Mouse (Mus musculus) kidney, adult 2 months (tissue): ENCODE measurements around the gene Hnrnpll. TPM values are rescaled to one million over a fixed set of nuclear protein-coding genes. Genes with fewer than 3 reads are reported as not detected.
A peak's percentile ranks its signal among the peaks of the same experiment; 100 is the strongest.

Experiments used
- DNase-seq: peaks from one replicate; pipeline ENCODE4 v3.0.0; 2021
- H3K27ac ChIP-seq: fragments of 200-500 bp; 2 replicates; pipeline ENCODE4 v1.5.1; 2012; ENCODE audit warnings: low read depth, low read length, control low read depth, inconsistent platforms; ENCODE audit not compliant: insufficient read depth
- H3K27me3 ChIP-seq: fragments of 200-500 bp; replicated peaks from 2 replicates; pipeline ENCODE4 v1.6.1; 2012; ENCODE audit warnings: mild to moderate bottlenecking, moderate library complexity, low read length, inconsistent platforms; ENCODE audit not compliant: control insufficient read depth, insufficient read depth
- H3K36me3 ChIP-seq: fragments of 200-500 bp; 2 replicates; pipeline ENCODE4 v1.6.1; 2012; ENCODE audit warnings: mild to moderate bottlenecking, moderate library complexity, low read length, inconsistent platforms; ENCODE audit not compliant: control insufficient read depth, insufficient read depth
- H3K4me1 ChIP-seq: fragments of 200-500 bp; 2 replicates; pipeline ENCODE4 v1.6.1; 2011; ENCODE audit warnings: low read length; ENCODE audit not compliant: control insufficient read depth, insufficient read depth
- H3K4me3 ChIP-seq: fragments of 200-500 bp; 2 replicates; pipeline ENCODE4 v1.5.1; 2011; ENCODE audit warnings: mild to moderate bottlenecking, low read depth, low read length, control low read depth; ENCODE audit not compliant: insufficient read depth
- CTCF ChIP-seq: fragments of 200-500 bp; conservative IDR thresholded peaks from 2 replicates; pipeline ENCODE4 v1.5.1; 2011; ENCODE audit warnings: low read depth, mild to moderate bottlenecking, control low read depth, low read length, moderate library complexity, mixed read lengths; ENCODE audit not compliant: insufficient read depth, insufficient read length
- POLR2A ChIP-seq: fragments of 200-500 bp; IDR thresholded peaks from one replicate; pipeline ENCODE4 v1.6.1; 2011; ENCODE audit warnings: low read depth, low read length, control low read depth
- WGBS: fragments of 180-500 bp; shearing (Covaris S2); methylation state at CpG from one replicate; pipeline ENCODE4 v1.1.7; 2018; 5-methylcytosine and 5-hydroxymethylcytosine counted together
- polyA plus RNA-seq: library from polyadenylated mRNA; depleted of rRNA; stranded (reverse); fragments of >200 nt; gene quantifications from 2 replicates; pipeline ENCODE4 v1.2.3, GENCODE M21; 2012; rRNA removed

Hnrnpll gene
- 11.7 and 13.1 TPM in 2 replicates for polyA plus RNA-seq

GRCm38 (mm10) chr17:80061783-80062619 is at the start of gene Hnrnpll:
Gene Hnrnpll (minus strand): TSS chr17:80062334.
- Histone ChIP-seq H3K4me3 (peak within 1 kb of the TSS; percentile 100), H3K27ac (peak within 1 kb of the TSS; percentile 99), H3K4me1 (peaks cover 8% of the 10 kb centered on the region), H3K27me3 (no peaks in the 10 kb centered on the region), H3K36me3 (no peaks in the 10 kb centered on the region)
- TF ChIP-seq CTCF, result no peak
- TF ChIP-seq POLR2A, result peak; percentile 79
- peak; percentile 99 for DNase-seq
- 1% methylated on average over 95 of the region's 97 CpGs for WGBS

GRCm38 (mm10) chr17:80105348-80105978 is 43.3 kb upstream of the Hnrnpll start:
- no peak for DNase-seq
- Histone ChIP-seq H3K27ac (no peak overlapping the region), H3K4me1 (no peaks in the 10 kb centered on the region), H3K4me3 (no peak overlapping the region), H3K36me3 (no peaks in the 10 kb centered on the region), H3K27me3 (no peaks in the 10 kb centered on the region)
- TF ChIP-seq POLR2A, result no peak
- TF ChIP-seq CTCF, result no peak
- 83% methylated on average over 10 of the region's 10 CpGs for WGBS

GRCm38 (mm10) chr17:80099823-80100222 is 37.7 kb upstream of the Hnrnpll start:
- no peak for DNase-seq
- Histone ChIP-seq H3K4me3 (no peak overlapping the region), H3K4me1 (peaks cover 7% of the 10 kb centered on the region), H3K36me3 (no peaks in the 10 kb centered on the region), H3K27ac (no peak overlapping the region), H3K27me3 (no peaks in the 10 kb centered on the region)
- TF ChIP-seq CTCF (no peak), POLR2A (no peak)
- WGBS, result 80% methylated on average over 6 of the region's 6 CpGs

- no peaks in the 10 kb centered on the region for H3K27me3 ChIP-seq
- H3K36me3 ChIP-seq, result no peaks in the 10 kb centered on the region
- no peak overlapping the region for H3K4me3 ChIP-seq
- DNase-seq, result no peak
- TF ChIP-seq POLR2A, result no peak
- no peak for TF ChIP-seq CTCF
- peaks cover 7% of the 10 kb centered on the region for H3K4me1 ChIP-seq
- no peak overlapping the region for H3K27ac ChIP-seq
- WGBS, result 40% methylated on average over 2 of the region's 2 CpGs
Measured at GRCm38 (mm10) chr17:80097221-80097620, 35.1 kb upstream of the Hnrnpll start.

- 51% methylated on average over 8 of the region's 8 CpGs for WGBS
- TF ChIP-seq CTCF (no peak), POLR2A (no peak)
- no peaks in the 10 kb centered on the region for H3K27me3 ChIP-seq
- H3K4me1 ChIP-seq, result peaks cover 7% of the 10 kb centered on the region
- no peak overlapping the region for H3K4me3 ChIP-seq
- H3K27ac ChIP-seq, result peak overlapping the region; percentile 77; the same call in 1 of the 2 replicates
- DNase-seq, result no peak
- H3K36me3 ChIP-seq, result no peaks in the 10 kb centered on the region
Measured at GRCm38 (mm10) chr17:80096720-80097114, 34.6 kb upstream of the Hnrnpll start.

- 13% methylated on average over 20 of the region's 20 CpGs for WGBS
- H3K4me1 ChIP-seq, result peaks cover 7% of the 10 kb centered on the region
- H3K4me3 ChIP-seq, result peak overlapping the region; percentile 31
- no peaks in the 10 kb centered on the region for H3K27me3 ChIP-seq
- DNase-seq, result peak; percentile 93
- H3K27ac ChIP-seq, result peak overlapping the region; percentile 90
- TF ChIP-seq CTCF (no peak), POLR2A (no peak)
- no peaks in the 10 kb centered on the region for H3K36me3 ChIP-seq
Measured at GRCm38 (mm10) chr17:80096043-80096719, 34.0 kb upstream of the Hnrnpll start.
